Mouse (Mus musculus) urinary bladder, postnatal 4 days (tissue): Measurements from ENCODE around the gene B830017H08Rik.

ENCODE experiments used
- DNase-seq, 2 experiments: peaks; one replicate each; pipeline ENCODE4 v3.0.0; 2021 to 2022; ENCODE audit warnings: low spot score in 2 of 2

The B830017H08Rik gene

GRCm38 (mm10) chr16:17851331-17851730 lies 18.4 kb downstream of the B830017H08Rik start:
- DNase-seq, result no peak

GRCm38 (mm10) chr16:17851860-17852259 lies 18.9 kb downstream of the B830017H08Rik start:
- no peak for DNase-seq

GRCm38 (mm10) chr16:17853263-17853662 lies 20.3 kb downstream of the B830017H08Rik start:
- DNase-seq, result no peak

GRCm38 (mm10) chr16:17857157-17857556 lies 24.2 kb downstream of the B830017H08Rik start:
- no peak for DNase-seq

GRCm38 (mm10) chr16:17858592-17858991 lies 25.7 kb downstream of the B830017H08Rik start:
- DNase-seq, result no peak

- DNase-seq, result no peak
These were observed 32.4 kb downstream of the B830017H08Rik start for GRCm38 (mm10) chr16:17865293-17865692.

- DNase-seq, result no peak
These were observed 32.8 kb downstream of the B830017H08Rik start for GRCm38 (mm10) chr16:17865770-17866169.

GRCm38 (mm10) chr16:17871248-17871647 lies 38.3 kb downstream of the B830017H08Rik start:
- no peak for DNase-seq

- no peak for DNase-seq
These were observed 40.1 kb downstream of the B830017H08Rik start for GRCm38 (mm10) chr16:17872995-17873394.

GRCm38 (mm10) chr16:17875174-17875573 lies 42.3 kb downstream of the B830017H08Rik start:
- no peak for DNase-seq

- no peak for DNase-seq
These were observed 43.2 kb downstream of the B830017H08Rik start for GRCm38 (mm10) chr16:17876096-17876495.

GRCm38 (mm10) chr16:17879571-17879970 lies 46.6 kb downstream of the B830017H08Rik start:
- DNase-seq, result no peak

- no peak for DNase-seq
These were observed 49.3 kb downstream of the B830017H08Rik start for GRCm38 (mm10) chr16:17882196-17882595.

GRCm38 (mm10) chr16:17884116-17884515 lies 51.2 kb downstream of the B830017H08Rik start:
- DNase-seq, result no peak
